Mouse (Mus musculus): ENCODE data around the gene Mslnl.

The Mslnl gene

DNA sequence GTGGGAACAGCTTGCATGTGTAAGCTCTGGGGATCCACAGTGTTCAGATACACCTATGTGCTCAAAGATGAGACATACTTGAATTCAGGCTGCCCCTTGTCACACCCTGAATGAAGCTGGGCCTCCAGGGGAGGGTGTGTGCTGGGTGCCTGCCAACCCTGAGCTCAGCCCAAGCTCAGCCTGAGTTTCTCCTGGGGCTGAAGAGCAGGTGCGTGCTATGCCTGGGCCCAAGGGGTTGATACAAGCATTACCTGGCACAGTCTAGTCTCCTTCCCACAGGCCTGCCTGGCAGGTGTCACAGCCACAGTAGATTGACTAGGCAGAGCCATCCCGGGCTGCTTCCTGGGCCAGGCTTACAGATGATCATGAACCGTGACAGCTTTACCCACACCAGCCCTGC lies at the start of gene Mslnl:
Mslnl (plus strand) TSS at position 298 of the 400 bp plus-strand sequence.
- POLR2A ChIA-PET: interaction anchor here in 3 of 4 experiments (0.5 to 2.5 kb wide), 10 partner anchors 9 to 526 kb away, joined by 3 to 15 read pairs (median 4); partner anchors contain the start of genes Chtf18 (in 1 of the 3), Msln (in 1 of the 3), Rpusd1 (in 1 of the 3) and Stub1 (in 1 of the 3)
- CTCF ChIA-PET: interaction anchor here in 3 of 4 experiments (0.6 to 2.3 kb wide), 9 partner anchors 8 to 1344 kb away, joined by 3 to 9 read pairs (median 3); partner anchors contain the start of genes Chtf18 (in 1 of the 3) and Rpusd1 (in 1 of the 3)

DNA sequence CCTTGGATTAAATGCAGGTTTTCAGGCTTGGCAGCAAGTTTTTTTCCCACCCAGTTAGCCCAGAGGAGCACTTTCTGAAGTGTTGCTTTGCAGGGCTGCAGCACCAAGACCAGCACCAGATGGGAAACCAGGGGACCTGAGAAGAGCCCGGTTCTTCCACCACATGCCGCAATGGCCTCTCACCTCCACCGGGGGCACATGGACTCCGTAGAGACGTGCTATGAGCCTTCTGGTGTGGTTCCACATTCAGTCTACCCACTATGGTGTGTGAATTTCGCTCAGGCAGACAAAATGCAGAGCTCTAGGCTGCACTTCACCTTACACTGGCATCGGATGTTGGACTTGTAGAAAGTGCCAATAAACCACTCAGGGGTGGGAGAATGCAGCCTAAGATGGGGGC lies 49.5 kb upstream of the Mslnl start:
- CTCF ChIA-PET: interaction anchor here in 3 of 4 experiments (0.5 to 1.4 kb wide), 10 partner anchors 27 to 823 kb away, joined by 3 to 7 read pairs (median 3); no protein-coding TSS in a partner anchor
- POLR2A ChIA-PET: interaction anchor here in 1 of 4 experiments (0.7 to 1.4 kb wide), 2 partner anchors 11 to 115 kb away, joined by 3 read pairs; no protein-coding TSS in a partner anchor

DNA sequence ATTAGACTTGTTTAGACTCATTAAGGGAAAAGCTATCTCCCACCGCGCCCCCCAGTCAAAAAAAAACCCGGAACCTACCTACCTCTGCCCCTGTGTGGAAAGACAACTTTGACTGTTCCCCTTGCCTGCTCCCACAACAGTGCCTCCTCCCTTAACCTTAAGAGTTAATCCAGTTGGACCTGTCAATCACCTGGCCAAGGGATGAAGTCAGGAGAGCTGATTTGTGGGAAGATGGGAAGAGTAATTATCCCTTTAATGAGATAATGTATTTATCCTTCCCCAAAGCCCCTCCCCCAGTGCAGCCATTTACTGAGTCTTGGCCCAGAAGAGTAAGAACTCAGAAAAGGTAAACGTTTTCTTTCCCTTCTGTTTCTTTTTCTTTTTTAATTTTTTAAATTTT lies 46.9 kb upstream of the Mslnl start:
- POLR2A ChIA-PET: interaction anchor here in 1 of 4 experiments (1.0 to 1.4 kb wide), 2 partner anchors 38 to 118 kb away, joined by 3 to 4 read pairs; partner anchors contain the start of genes Chtf18, Rpusd1 and Sox8
- CTCF ChIA-PET: interaction anchor here (0.6 to 1.8 kb wide), 12 partner anchors 8 to 572 kb away, joined by 3 to 9 read pairs (median 4); partner anchors contain the start of gene Sox8 (in 1 of the 4)

DNA sequence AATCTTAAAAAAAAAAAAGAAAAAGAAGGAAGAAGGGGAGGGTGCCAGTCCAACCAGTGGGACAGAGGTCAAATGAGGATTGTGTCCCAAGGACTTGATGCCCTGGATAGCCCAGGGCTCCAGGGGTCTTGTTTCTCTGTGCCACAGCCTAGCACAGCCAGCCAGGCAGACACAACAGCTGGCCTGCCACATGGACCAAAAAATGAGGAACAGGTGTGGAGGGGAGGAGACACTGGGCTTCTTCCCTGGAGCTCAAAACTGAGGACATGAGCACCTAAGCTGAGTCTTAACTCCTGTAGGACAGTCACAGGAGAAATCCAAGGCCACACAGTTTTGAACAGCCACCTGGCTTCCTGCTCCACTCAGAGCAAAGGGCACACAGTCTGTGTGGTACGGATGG lies 39.6 kb upstream of the Mslnl start:
- POLR2A ChIA-PET: interaction anchor here in 3 of 4 experiments (0.5 to 2.1 kb wide), 10 partner anchors 10 to 561 kb away, joined by 3 to 6 read pairs (median 4); partner anchors contain the start of genes Sox8 (in 2 of the 3) and Lmf1 (in 1 of the 3)

DNA sequence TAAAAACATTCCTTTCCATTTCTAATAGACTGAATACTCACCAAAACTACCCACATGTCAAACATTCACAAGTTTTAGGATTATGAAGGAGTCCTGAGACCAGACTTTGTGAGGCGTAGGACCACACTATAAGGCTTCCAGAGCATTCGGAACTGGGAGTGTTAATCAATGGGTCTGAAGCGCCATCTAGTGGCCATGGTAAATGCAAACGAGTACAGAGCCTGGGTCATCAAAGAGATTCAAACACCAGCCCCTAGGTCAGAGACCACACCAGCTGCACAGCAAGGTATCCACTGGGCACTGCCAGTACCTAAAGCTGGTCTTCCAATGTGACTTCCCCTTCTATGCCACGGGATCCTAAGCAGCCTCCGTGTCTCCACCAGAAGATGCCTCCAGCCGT lies 37.4 kb upstream of the Mslnl start:
- POLR2A ChIA-PET: interaction anchor here (0.6 to 2.1 kb wide), 5 partner anchors 31 to 224 kb away, joined by 3 to 8 read pairs (median 4); no protein-coding TSS in a partner anchor
- CTCF ChIA-PET: interaction anchor here (0.5 to 5.8 kb wide), 32 partner anchors 10 to 308 kb away, joined by 3 to 42 read pairs (median 5); partner anchors contain the start of genes Sox8 (in 2 of the 4), Chtf18 (in 1 of the 4) and Rpusd1 (in 1 of the 4)

More for the DNA sequence above, 39.6 kb upstream of the Mslnl start:
- CTCF ChIA-PET: interaction anchor here (0.6 to 5.8 kb wide), 20 partner anchors 8 to 512 kb away, joined by 3 to 42 read pairs (median 4); partner anchors contain the start of gene Sox8 (in 2 of the 4)

DNA sequence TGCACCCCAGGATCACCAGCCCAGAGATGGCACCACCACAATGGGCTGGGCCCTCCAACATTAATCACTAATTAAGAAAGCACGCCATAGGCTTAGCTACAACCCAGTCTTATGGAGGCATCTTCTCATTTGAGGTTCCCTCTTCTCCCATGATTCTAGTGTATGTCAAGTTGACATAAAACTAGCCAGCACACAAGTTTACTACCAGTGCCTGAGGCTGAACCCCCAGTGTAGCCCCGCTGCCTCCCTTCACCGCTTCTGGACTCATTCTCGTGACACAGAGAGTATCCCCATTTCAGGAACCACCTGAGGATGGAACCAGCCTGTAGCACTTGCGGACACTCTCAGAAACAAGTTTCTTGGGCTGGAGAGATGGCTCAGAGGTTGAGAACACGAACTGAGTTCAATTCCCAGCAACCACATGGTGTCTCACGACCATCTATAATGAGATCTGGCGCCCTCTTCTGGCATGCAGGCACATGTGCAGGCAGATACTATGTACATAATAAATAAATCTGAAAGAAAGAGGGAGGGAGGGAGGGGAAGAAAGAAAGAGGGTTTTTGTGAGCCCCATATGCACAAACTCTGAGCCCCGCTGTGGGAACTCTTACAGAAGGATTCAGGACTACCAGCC lies 34.9 kb upstream of the Mslnl start:
- POLR2A ChIA-PET: interaction anchor here in 1 of 4 experiments (0.7 kb wide), 1 partner anchor 132 kb away, joined by 3 read pairs; no protein-coding TSS in a partner anchor

DNA sequence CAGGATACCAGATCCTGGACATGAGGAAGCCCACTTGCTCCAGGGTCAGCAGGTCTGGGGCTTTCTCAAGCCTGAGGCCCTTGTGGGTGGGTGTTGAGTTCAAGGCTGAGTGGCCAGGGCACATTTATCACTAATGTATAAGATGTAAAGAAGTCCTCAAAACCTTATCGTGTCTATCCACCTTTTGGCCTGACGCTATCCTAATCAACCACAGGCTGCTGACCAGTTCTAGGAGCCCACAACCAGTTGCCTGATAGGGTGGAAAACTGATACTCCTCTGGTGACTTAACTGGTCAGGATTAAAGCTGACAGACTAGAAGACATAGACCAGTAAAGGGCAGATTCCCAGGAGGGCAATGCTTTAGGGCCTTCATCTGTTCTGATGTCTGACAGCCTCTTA lies 25.8 kb upstream of the Mslnl start:
- ChIA-PET CTCF (no interaction called here), POLR2A (no interaction called here)

More for the DNA sequence above, 34.9 kb upstream of the Mslnl start:
- CTCF ChIA-PET: interaction anchor here in 2 of 4 experiments (0.8 to 5.4 kb wide), 4 partner anchors 21 to 225 kb away, joined by 4 to 32 read pairs (median 5); no protein-coding TSS in a partner anchor

- CTCF ChIA-PET: interaction anchor here (0.6 to 1.9 kb wide), 8 partner anchors 13 to 1711 kb away, joined by 3 to 8 read pairs (median 6); partner anchors contain the start of genes Chtf18 (in 1 of the 4) and Rpusd1 (in 1 of the 4)
- POLR2A ChIA-PET: interaction anchor here in 3 of 4 experiments (0.6 to 1.5 kb wide), 7 partner anchors 13 to 297 kb away, joined by 3 to 4 read pairs (median 3); partner anchors contain the start of genes Fbxl16 (in 1 of the 3) and Lmf1 (in 1 of the 3)
Measured at GRCm38 (mm10) chr17:25711136-25711535, 24.7 kb upstream of the Mslnl start.

DNA sequence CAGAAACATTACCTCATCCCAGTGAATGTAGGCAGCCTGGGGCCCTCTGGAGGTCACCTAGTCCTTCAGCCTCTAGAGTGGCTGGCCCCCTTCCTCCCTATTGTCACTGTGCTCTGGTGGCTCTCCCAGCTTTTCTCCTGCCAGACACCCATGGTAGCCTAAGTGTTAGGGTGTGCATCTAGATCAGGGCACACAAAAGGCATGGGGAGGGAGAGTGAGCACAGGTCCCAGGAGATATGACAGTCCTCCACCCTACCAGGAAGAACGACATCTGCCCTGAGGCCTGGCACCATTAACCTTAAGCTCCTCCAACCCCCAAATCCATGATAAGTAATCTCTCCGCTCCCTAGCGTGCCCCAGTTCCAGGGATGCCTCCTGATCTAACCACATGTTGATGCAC lies 20.2 kb upstream of the Mslnl start:
- POLR2A ChIA-PET: interaction anchor here (0.9 to 3.5 kb wide), 18 partner anchors 8 to 113 kb away, joined by 3 to 36 read pairs (median 4); partner anchors contain the start of genes Chtf18 (in 4 of the 4), Rpusd1 (in 4 of the 4), Jmjd8 (in 1 of the 4) and Mslnl (in 1 of the 4)
- CTCF ChIA-PET: interaction anchor here in 2 of 4 experiments (1.4 to 2.8 kb wide), 6 partner anchors 12 to 427 kb away, joined by 3 to 11 read pairs (median 4); partner anchors contain the start of genes Chtf18 (in 1 of the 2) and Rpusd1 (in 1 of the 2)

- CTCF ChIA-PET: interaction anchor here in 2 of 4 experiments (1.4 to 2.8 kb wide), 6 partner anchors 11 to 427 kb away, joined by 3 to 11 read pairs (median 4); partner anchors contain the start of genes Chtf18 (in 1 of the 2) and Rpusd1 (in 1 of the 2)
- POLR2A ChIA-PET: interaction anchor here (0.7 to 3.5 kb wide), 24 partner anchors 9 to 117 kb away, joined by 3 to 36 read pairs (median 4); partner anchors contain the start of genes Chtf18 (in 4 of the 4), Rpusd1 (in 4 of the 4), Jmjd8 (in 2 of the 4) and Metrn (in 1 of the 4)
Measured at GRCm38 (mm10) chr17:25716130-25716529, 19.7 kb upstream of the Mslnl start.

DNA sequence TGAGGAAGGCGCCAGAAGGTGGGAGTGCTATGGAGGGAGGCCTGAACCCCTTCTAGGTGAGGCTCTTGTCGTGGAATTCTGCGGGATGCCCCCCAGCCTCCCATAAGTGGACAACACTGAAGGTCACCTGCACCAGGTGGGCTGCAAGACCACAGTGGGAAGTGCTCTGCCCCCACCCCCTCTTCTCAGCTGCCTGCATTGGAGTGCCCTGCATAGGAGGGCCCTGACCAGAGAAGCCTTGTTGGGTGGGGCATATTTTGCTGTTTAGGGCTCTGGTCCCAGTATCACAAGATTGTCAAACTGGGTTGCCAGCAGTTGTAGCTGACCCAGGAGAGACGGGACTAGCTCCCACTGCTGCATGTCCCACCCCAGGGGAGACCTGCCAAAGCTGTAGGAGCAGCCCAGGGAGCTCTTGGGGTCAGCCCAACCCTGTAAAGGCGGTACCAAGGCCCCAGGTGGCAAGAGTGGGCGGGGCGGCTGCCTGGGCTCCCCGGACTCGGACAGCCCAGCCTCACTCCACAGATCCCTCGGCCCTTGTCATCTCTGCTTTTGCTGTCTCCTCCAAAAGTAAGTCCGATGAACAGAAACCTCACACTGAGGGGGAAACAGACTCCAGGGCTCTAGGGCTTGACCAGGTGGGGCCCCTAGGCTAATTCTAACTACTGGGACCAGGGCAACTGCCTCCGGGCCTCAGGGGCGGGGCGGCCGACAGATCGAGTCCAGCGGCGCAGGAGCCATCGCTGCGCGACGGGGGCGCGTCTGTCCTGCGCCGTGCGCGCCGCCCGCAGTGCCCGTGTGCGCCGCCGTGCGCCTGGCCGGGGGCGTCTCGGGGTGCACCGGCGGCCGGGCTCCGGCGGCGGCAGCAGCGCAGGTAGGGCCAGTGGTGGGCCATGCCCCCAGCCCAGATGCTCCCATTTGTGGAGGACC lies 18.9 kb upstream of the Mslnl start, which contains the start of gene Gng13:
Gng13 (plus strand) TSS at position 461 of the 927 bp plus-strand sequence.
- POLR2A ChIA-PET: interaction anchor here (0.7 to 3.5 kb wide), 29 partner anchors 10 to 152 kb away, joined by 3 to 36 read pairs (median 4); partner anchors contain the start of genes Chtf18 (in 4 of the 4), Rpusd1 (in 4 of the 4), Jmjd8 (in 2 of the 4) and Haghl (in 1 of the 4)

GRCm38 (mm10) chr17:25717691-25718090 lies 18.2 kb upstream of the Mslnl start:
- POLR2A ChIA-PET: interaction anchor here (0.8 to 3.5 kb wide), 18 partner anchors 9 to 153 kb away, joined by 3 to 36 read pairs (median 5); partner anchors contain the start of genes Chtf18 (in 4 of the 4), Rpusd1 (in 4 of the 4), Haghl (in 2 of the 4) and Sox8 (in 1 of the 4)
- CTCF ChIA-PET: interaction anchor here in 1 of 4 experiments (2.8 kb wide), 1 partner anchor 10 kb away, joined by 11 read pairs; the partner anchor contains the start of genes Chtf18 and Rpusd1

More for the DNA sequence above, 18.9 kb upstream of the Mslnl start, which contains the start of gene Gng13:
- CTCF ChIA-PET: interaction anchor here in 3 of 4 experiments (0.6 to 2.8 kb wide), 7 partner anchors 11 to 428 kb away, joined by 3 to 11 read pairs (median 4); partner anchors contain the start of genes Chtf18 (in 1 of the 3) and Rpusd1 (in 1 of the 3)

DNA sequence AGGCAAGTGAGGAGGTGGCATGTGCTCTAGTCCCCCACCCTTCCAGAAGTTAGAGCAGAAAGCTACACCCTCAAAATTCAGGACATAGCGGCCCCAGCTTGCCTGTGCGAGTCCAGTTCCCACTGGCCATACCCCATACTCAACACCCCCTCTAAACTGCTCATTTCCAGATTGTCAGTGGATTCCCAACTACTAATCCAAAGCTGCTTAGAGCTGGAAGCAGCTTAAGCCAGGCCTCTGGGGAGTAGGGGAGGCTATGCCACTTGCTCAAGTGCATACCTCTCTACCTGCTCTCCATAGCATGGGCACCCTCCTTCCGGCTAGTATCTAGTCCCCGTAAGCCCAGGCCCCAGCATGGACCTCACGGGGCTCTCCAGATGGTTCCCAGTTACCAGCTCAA lies 14.4 kb upstream of the Mslnl start:
- ChIA-PET POLR2A (interaction anchor here in 2 of 4 experiments (0.7 to 1.4 kb wide), 5 partner anchors 24 to 111 kb away, joined by 3 to 5 read pairs (median 3); partner anchors contain the start of genes Ccdc78 (in 1 of the 2), Haghl (in 1 of the 2) and Stub1 (in 1 of the 2)), CTCF (interaction anchor here in 1 of 4 experiments (1.2 to 3.5 kb wide), 3 partner anchors 11 to 80 kb away, joined by 3 to 12 read pairs (median 7); no protein-coding TSS in a partner anchor)

- CTCF ChIA-PET: interaction anchor here (0.6 to 3.5 kb wide), 50 partner anchors 9 to 909 kb away, joined by 3 to 22 read pairs (median 5); partner anchors contain the start of genes Narfl (in 4 of the 4), Haghl (in 2 of the 4), Metrn (in 2 of the 4) and Mslnl (in 2 of the 4)
Measured at GRCm38 (mm10) chr17:25723470-25723869, 12.4 kb upstream of the Mslnl start.

DNA sequence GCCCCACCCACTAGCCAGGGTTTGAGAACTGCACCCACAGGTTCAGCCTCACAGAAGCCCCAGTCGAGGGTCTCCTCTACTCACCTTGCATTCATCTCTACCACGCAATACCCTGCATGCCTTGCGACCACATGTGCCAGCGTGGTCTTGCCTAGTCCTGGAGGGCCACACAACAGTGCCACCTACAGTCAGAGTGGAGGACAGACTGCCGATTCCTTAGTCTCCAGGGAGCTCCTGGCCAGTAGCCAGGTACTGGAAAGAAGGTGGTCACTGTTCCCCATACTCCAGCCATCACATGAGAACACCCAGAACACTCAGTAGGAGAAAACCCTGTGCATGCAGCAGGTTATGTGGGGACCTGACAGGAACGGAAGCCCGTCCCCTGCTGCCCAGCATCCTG lies 11.9 kb upstream of the Mslnl start:
- POLR2A ChIA-PET: interaction anchor here in 3 of 4 experiments (0.6 to 10.8 kb wide), 35 partner anchors 8 to 469 kb away, joined by 3 to 137 read pairs (median 4); partner anchors contain the start of genes Haghl (in 2 of the 3), Lmf1 (in 2 of the 3), Msln (in 2 of the 3) and Sox8 (in 2 of the 3)
- CTCF ChIA-PET: interaction anchor here (0.6 to 3.5 kb wide), 61 partner anchors 8 to 910 kb away, joined by 3 to 22 read pairs (median 4); partner anchors contain the start of genes Narfl (in 4 of the 4), Mslnl (in 3 of the 4), Haghl (in 2 of the 4) and Metrn (in 2 of the 4)

More at GRCm38 (mm10) chr17:25723470-25723869, 12.4 kb upstream of the Mslnl start:
- POLR2A ChIA-PET: interaction anchor here in 3 of 4 experiments (0.6 to 10.8 kb wide), 32 partner anchors 8 to 450 kb away, joined by 3 to 137 read pairs (median 4); partner anchors contain the start of genes Haghl (in 2 of the 3), Lmf1 (in 2 of the 3), Sox8 (in 2 of the 3) and Stub1 (in 2 of the 3)

All from embryonic stem cell, embryonic (primary cell).